Mouse (Mus musculus): Measurements from ENCODE around the gene Wnt7b.

DNA sequence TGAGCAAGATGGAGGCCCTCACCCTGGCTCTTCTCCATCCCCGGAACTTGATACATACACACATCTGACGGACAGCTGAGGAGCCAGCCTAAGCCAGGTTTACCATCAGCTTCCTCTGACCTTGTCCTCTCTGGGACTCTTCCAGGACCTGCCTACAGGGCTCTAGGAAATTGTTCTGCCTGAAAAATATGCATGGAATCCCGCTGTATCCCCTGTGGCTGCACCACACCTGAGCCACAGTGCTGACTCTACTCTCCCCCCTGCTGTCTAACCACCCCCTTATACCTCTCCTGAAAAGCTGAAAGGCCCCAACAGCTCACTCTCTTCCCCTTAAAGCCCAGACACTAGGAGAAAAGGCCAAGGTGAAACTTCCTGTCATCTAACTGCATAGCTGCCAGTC, 52.4 kb downstream of the Wnt7b start:
- TF ChIP-seq CTCF (IDR thresholded peaks at IDR 0.05; ENCODE audit: borderline replicate concordance, extremely low read depth, insufficient read depth, insufficient read length) (no peak), POLR2A (IDR thresholded peaks at IDR 0.05; ENCODE audit: borderline replicate concordance, extremely low read depth, insufficient read depth, insufficient read length, poor library complexity, severe bottlenecking) (no peak)
